In the genomic region with DNA sequence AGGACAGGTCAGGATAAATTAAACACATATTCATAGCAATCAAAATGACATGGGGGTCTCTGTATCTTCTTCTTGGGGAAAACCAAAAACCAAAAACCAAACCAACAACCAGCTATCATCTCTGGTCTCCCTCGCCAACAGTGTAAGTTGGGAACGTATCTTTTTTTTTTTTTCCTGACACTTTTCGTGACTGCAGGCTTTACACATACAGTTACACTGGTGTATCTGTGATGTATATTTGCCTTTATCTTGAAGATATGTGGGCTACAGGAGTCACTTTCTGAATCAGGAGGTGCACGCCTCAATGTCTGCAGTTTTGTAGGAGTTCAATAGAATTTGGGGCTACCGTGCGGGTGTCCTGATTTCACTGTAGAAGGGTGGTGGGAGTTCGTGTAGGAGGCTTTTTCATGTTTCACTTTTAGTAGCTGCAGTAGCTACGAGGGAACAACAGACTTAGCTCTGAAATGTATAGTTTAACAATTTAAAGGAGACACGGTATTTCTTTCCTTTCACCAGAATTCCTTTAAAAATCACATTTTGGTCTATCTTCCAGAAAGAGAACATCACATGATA, we compare ENCODE assay signal across 17 mouse cellular contexts. TPM values are rescaled to one million over a fixed set of nuclear protein-coding genes. Genes with fewer than 3 reads are reported as not detected.
A peak's percentile ranks its signal among the peaks of the same experiment; 100 is the strongest.
DNase-seq lines count a peak whose midpoint lies in the region; ATAC-seq and TF ChIP-seq lines count a peak whose summit lies in the region.
"Had no signal": no experiment of that assay in that cellular context is flagged by ENCODE, and none has a peak within 500 bp of the region (broad histone marks: within the 10 kb centered on the region; RNA-seq: fewer than 3 reads in every experiment).

No protein-coding gene starts in this region.

- TF ChIP-seq EP300 in heart, adult 2 months (IDR thresholded peaks at IDR 0.05; ENCODE audit: insufficient read depth, low read depth, low read length) = no peak

- H3K9ac ChIP-seq in heart, embryonic 11.5 days (ENCODE audit: low read depth, low read length) = no peak overlapping the region
- no peak overlapping the region for H3K9ac ChIP-seq in heart, adult 2 months (ENCODE audit: low read depth, low read length)
- H3K9ac ChIP-seq: hindbrain, embryonic 12.5 days; neural tube, embryonic 13.5 days had no signal

- H3K36me3 ChIP-seq in heart, embryonic 11.5 days (ENCODE audit: control insufficient read depth, insufficient read depth, low read length) = no peaks in the 10 kb centered on the region
- no peaks in the 10 kb centered on the region for H3K36me3 ChIP-seq in heart, adult 2 months (ENCODE audit: control insufficient read depth, insufficient read depth, low read length)
- H3K36me3 ChIP-seq: hindbrain, embryonic 12.5 days; neural tube, embryonic 13.5 days had no signal

- no peak for ATAC-seq in heart, embryonic 11.5 days (replicated peaks; ENCODE audit: insufficient number of reproducible peaks, low FRiP score, low TSS enrichment)
- 0 out of 2 replicates have a peak, but pooled peaks have one; percentile 2 for ATAC-seq in common myeloid progenitor, adult 5-6 weeks (replicated peaks; ENCODE audit: low read depth, poor library complexity, severe bottlenecking)
- ATAC-seq: lung, postnatal 0 days; Patski had no signal

- no peaks in the 10 kb centered on the region for H3K4me1 ChIP-seq in heart, embryonic 11.5 days (ENCODE audit: control insufficient read depth, insufficient read depth, low read length)
- no peaks in the 10 kb centered on the region for H3K4me1 ChIP-seq in heart, adult 2 months (ENCODE audit: control insufficient read depth, insufficient read depth, low read length)
- H3K4me1 ChIP-seq: hindbrain, embryonic 12.5 days; neural tube, embryonic 13.5 days had no signal

- TF ChIP-seq CTCF in heart, adult 2 months (IDR thresholded peaks at IDR 0.05) = no peak

- intact Hi-C loops in heart, adult 2 months (cut with DNase I) = loop anchor here (5.0 kb wide), 1 partner anchor 256 kb away; no protein-coding TSS in a partner anchor

- no peak for DNase-seq in heart, adult 2 months
- peak; percentile 44 to 48 for DNase-seq in right cerebral cortex, adult 2 months (ENCODE audit: low spot score in 2 of 2)
- DNase-seq in right cerebral cortex, postnatal 4 days = no peak
- peak; percentile 54 for DNase-seq in naive thymus-derived CD4-positive, alpha-beta T cell, adult 2 months (ENCODE audit: low read depth)
- no peak for DNase-seq in retina, embryonic 14.5 days (ENCODE audit: low spot score)
- no peak for DNase-seq in urinary bladder, postnatal 4 days (ENCODE audit: low spot score in 2 of 2)
- DNase-seq: adrenal gland, adult 8-10 months; kidney, adult 2 months; midbrain, embryonic 14.5 days had no signal

- no peak overlapping the region for H3K4me3 ChIP-seq in heart, embryonic 11.5 days (ENCODE audit: low read depth, low read length)
- H3K4me3 ChIP-seq in heart, adult 2 months = no peak overlapping the region
- H3K4me3 ChIP-seq: hindbrain, embryonic 12.5 days; neural tube, embryonic 13.5 days had no signal

- H3K4me2 ChIP-seq in heart, embryonic 11.5 days = peak overlapping the region; percentile 42
- H3K4me2 ChIP-seq: hindbrain, embryonic 12.5 days; neural tube, embryonic 13.5 days had no signal

- no peak for TF ChIP-seq POLR2A in heart, adult 2 months (IDR thresholded peaks at IDR 0.05; ENCODE audit: insufficient read depth, low read depth, low read length)

- H3K27me3 ChIP-seq in heart, embryonic 11.5 days (ENCODE audit: control insufficient read depth, insufficient read depth, low read length) = no peaks in the 10 kb centered on the region
- no peaks in the 10 kb centered on the region for H3K27me3 ChIP-seq in heart, adult 2 months (ENCODE audit: control insufficient read depth, insufficient read depth, low read length)
- H3K27me3 ChIP-seq: hindbrain, embryonic 12.5 days; neural tube, embryonic 13.5 days; Patski had no signal

- H3K79me2 ChIP-seq in heart, adult 2 months (replicated peaks; ENCODE audit: control insufficient read depth, insufficient read depth, low read length) = no peaks in the 10 kb centered on the region

- no peak overlapping the region for H3K27ac ChIP-seq in heart, embryonic 11.5 days (ENCODE audit: low read depth, low read length)
- no peak overlapping the region for H3K27ac ChIP-seq in heart, adult 2 months
- H3K27ac ChIP-seq: hindbrain, embryonic 12.5 days; neural tube, embryonic 13.5 days had no signal

- H3K9me3 ChIP-seq in heart, embryonic 11.5 days (replicated peaks; ENCODE audit: control insufficient read depth, low read length) = no peaks in the 10 kb centered on the region
- H3K9me3 ChIP-seq: hindbrain, embryonic 12.5 days; neural tube, embryonic 13.5 days had no signal

- WGBS in heart, embryonic 11.5 days (ENCODE audit: insufficient replicate concordance) = 76% methylated on average over 9 of the region's 9 CpGs
- 57% methylated on average over 9 of the region's 9 CpGs for WGBS in heart, adult 2 months

RNA-seq across cellular contexts. Expression of a gene that starts 0.9 kb away (rescaled TPM):
- polyA plus RNA-seq in heart, embryonic 11.5 days (2014; fragmentation: Nextera tagmentation; extraction: Ambion mirVana) = 1.9 and 2.5 TPM in 2 replicates
- total RNA-seq in heart, adult 2 months (2021) = under 1 TPM; 0.32 to 0.42 TPM
- 0.23 and 0.82 TPM in 2 replicates for polyA plus RNA-seq in heart, adult 2 months (2012; rRNA removed)
- total RNA-seq in common myeloid progenitor, adult 5-6 weeks (2017) = 4.3 and 5.8 TPM in 2 replicates
- polyA plus RNA-seq: C2C12 had no signal

RNA-seq across cellular contexts. Expression of a gene that starts 20.2 kb away (rescaled TPM):
- 22.2 and 24.8 TPM in 2 replicates for polyA plus RNA-seq in heart, embryonic 11.5 days (2014; fragmentation: Nextera tagmentation; extraction: Ambion mirVana)
- 1 to 10 TPM; 8.1 to 9.9 TPM for total RNA-seq in heart, adult 2 months (2021)
- 3.2 and 4.4 TPM in 2 replicates for polyA plus RNA-seq in heart, adult 2 months (2012; rRNA removed)
- total RNA-seq in common myeloid progenitor, adult 5-6 weeks (2017) = 9.7 and 18.3 TPM in 2 replicates

RNA-seq across cellular contexts. Expression of a gene that starts 42.3 kb away (rescaled TPM):
- polyA plus RNA-seq in heart, embryonic 11.5 days (2014; fragmentation: Nextera tagmentation; extraction: Ambion mirVana) = 7.0 and 7.4 TPM in 2 replicates
- total RNA-seq in heart, adult 2 months (2021) = 1 to 10 TPM; 4.0 to 4.9 TPM
- polyA plus RNA-seq in heart, adult 2 months (2012; rRNA removed) = 1.3 and 2.9 TPM in 2 replicates
- 22.7 and 25.1 TPM in 2 replicates for total RNA-seq in common myeloid progenitor, adult 5-6 weeks (2017)

RNA-seq across cellular contexts. Expression of a gene that starts 45.1 kb away (rescaled TPM):
- polyA plus RNA-seq in heart, embryonic 11.5 days (2014; fragmentation: Nextera tagmentation; extraction: Ambion mirVana) = 0.09 and 0.18 TPM in 2 replicates
- not detected for total RNA-seq in heart, adult 2 months (2021)
- 0.16 TPM in 1 of 2 replicates, not detected in the other for polyA plus RNA-seq in heart, adult 2 months (2012; rRNA removed)
- total RNA-seq in common myeloid progenitor, adult 5-6 weeks (2017) = 0.82 and 1.4 TPM in 2 replicates
- total RNA-seq: gastrocnemius, adult 8-10 months had no signal
- polyA plus RNA-seq: C2C12; hindbrain, embryonic 12.5 days; Patski had no signal

Comparison
In these comparisons a context has a peak if more than half of its experiments do, and no peak if none do; other contexts are left out.
1. DNase-seq: peak in right cerebral cortex, adult 2 months (2 of 2) and naive thymus-derived CD4-positive, alpha-beta T cell, adult 2 months (single experiment); none in heart, adult 2 months (0 of 2), right cerebral cortex, postnatal 4 days (single experiment), retina, embryonic 14.5 days (single experiment) and urinary bladder, postnatal 4 days (0 of 2).